Mouse (Mus musculus) layer of hippocampus, adult 9-11 months (tissue): ENCODE data around the gene Hc.

Source experiments
- DNase-seq: peaks from one replicate; pipeline ENCODE4 v3.0.0; 2022

Hc gene

GRCm38 (mm10) chr2:34951469-34951868, 109.8 kb downstream of the Hc start:
- DNase-seq: no peak

- no peak for DNase-seq
Observed at GRCm38 (mm10) chr2:34948622-34949021, 112.6 kb downstream of the Hc start.

GRCm38 (mm10) chr2:34946046-34946445, 115.2 kb downstream of the Hc start:
- DNase-seq: no peak

- no peak for DNase-seq
Observed at GRCm38 (mm10) chr2:34945580-34945979, 115.7 kb downstream of the Hc start.

- DNase-seq: peak; percentile 23
Observed at GRCm38 (mm10) chr2:34944761-34945160, 116.5 kb downstream of the Hc start.

GRCm38 (mm10) chr2:34943556-34944120, 117.6 kb downstream of the Hc start:
- DNase-seq: peak; percentile 53

GRCm38 (mm10) chr2:34941061-34941675, 120.1 kb downstream of the Hc start:
- DNase-seq: no peak

- DNase-seq: no peak
Observed at GRCm38 (mm10) chr2:34940246-34940645, 121.0 kb downstream of the Hc start.

GRCm38 (mm10) chr2:34938269-34939208, 122.7 kb downstream of the Hc start:
- no peak for DNase-seq

GRCm38 (mm10) chr2:34937460-34937859, 123.8 kb downstream of the Hc start:
- no peak for DNase-seq
